Mouse (Mus musculus) adrenal gland, postnatal 36 days (tissue): ENCODE results near the gene Nxt1. TPM values are rescaled to one million over a fixed set of nuclear protein-coding genes. Genes with fewer than 3 reads are reported as not detected.

Source experiments
- DNase-seq, 2 experiments: peaks; one replicate each; pipeline ENCODE4 v3.0.0; 2021; ENCODE audit warnings: mixed read lengths in 1 of 2
- long read RNA-seq, 2 experiments: library from polyadenylated mRNA; stranded (forward); transcript quantifications; one replicate each; pipeline ENCODE4 v2.0.0; 2021; ENCODE audit warnings: borderline sequencing depth in 2 of 2
- total RNA-seq, 2 experiments: library from RNA; stranded (reverse); gene quantifications; 2 replicates each; pipeline ENCODE4 v1.2.3; 2021

Nxt1 gene
- 10 to 100 TPM; 18.5 to 18.8 TPM for total RNA-seq
- long read RNA-seq, experiment 1, transcript Nxt1-201 (2 exons, 956 nt) = major isoform, 39 of 49 reads
- long read RNA-seq, experiment 1, partial matches to known transcripts = 8 of 49 reads
- long read RNA-seq, experiment 1, other reads (novel, unspliced or antisense) = 0 of 49 reads
- long read RNA-seq, experiment 2, transcript Nxt1-201 (2 exons, 956 nt) = major isoform, 6 of 11 reads
- long read RNA-seq, experiment 2, partial matches to known transcripts = 4 of 11 reads
- long read RNA-seq, experiment 2, other reads (novel, unspliced or antisense) = 0 of 11 reads

DNA sequence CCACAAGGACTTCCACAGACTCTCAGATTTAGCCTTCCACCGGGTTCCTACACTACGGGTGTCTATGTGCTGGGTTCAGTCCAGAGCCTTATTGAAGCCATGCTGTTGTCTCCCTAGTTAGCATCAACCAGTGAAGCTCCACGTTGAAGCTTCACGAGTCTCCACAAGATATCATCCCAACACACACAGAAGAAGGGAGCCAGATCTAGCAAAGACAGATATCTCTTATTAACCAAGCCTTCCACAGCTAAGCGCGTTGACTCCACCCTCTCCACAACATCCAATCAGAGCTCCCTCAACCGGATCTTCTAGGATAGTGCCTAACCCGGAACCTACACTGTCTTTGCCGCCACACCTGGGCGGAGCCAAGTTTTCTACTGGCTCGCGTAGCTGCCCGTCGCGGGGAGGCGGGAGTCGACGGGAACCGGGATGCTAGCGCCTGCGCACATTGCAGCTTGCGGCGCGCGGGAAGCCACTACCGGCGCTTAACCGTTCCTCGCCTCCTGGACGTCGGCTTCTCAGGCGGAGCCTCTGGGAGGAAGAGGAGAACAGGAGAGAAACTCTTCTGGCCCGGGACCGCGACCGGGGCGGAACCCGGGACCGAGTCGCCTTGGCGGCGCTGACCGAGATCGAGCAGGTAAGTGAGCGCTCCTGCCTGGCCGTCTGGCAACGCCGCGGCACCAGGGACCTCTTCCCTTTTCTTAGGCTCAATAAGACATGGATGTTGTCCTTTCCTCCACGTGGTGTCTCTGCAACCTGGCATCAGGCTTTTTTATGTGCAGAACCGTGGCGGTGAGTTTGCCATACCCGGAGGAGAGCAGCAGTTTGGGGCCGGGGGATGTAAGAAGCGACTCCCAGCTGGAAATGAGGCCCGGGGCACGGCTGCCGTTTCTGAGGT lies at the start of gene Nxt1:
Gene Nxt1, plus strand, starts transcription at position 403 of the 898 bp plus-strand sequence.
- DNase-seq = peak; percentile 99 to 100

DNA sequence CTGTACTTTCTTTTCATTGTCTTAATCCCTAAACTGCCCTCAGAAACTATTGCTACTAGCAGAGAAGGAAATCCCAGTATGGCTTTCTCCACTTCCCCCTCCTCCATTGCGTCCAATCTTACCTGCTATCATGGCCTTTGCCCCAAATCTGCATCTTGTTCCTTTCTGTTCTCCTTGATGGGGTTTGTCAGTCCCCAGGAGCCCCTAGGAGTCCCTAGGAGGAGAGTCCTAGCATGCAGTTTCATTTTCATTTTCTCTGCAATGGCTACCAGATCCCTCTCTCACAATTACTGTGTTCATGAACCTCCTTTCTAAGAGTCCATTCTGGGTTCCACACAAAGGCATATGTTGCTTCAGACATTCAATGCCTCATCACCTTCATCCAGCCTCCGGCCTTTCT lies 49.3 kb upstream of the Nxt1 start:
- no peak for DNase-seq

DNA sequence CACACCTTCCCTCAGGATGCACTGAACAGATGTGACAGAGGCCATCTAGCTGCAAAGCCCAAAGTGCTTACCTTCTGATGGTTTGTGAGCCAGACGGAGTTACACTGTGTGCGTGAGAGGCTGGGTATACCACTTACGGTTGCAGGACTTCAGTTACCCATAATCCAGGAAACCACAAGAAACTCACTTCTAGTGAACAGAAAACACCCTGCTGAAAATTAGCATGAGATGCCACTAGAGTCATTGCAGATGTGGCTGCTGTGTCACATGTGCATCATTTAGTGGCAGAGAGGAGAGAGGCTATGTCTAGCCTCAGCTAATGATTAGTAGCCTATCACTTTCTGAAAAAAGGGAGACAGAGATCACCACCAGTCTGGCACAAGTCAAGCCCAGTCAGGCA lies 47.9 kb upstream of the Nxt1 start:
- DNase-seq = no peak

DNA sequence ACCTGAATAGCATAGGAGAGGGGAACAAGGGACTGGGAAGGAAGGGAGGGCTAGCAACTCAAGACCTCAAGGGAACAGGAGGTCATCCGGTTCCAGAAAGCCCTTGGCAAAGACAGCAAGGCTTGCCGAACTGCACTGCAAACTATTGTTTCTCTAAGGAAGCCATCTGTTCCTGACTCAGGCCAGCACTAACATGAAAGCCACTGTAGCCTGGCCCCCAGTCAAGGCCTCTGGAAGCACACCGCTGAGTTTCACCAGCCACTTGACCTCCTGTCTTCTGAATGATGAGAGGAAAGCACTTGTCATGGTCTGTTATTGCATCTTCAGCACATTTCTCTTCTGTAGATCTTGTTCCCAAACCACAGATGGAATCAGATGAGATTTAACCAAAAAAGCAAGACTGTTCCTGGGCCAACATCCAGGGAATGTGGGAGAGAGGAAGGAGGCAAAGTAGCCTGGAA lies 45.4 kb upstream of the Nxt1 start:
- DNase-seq = peak; percentile 71 to 74

DNA sequence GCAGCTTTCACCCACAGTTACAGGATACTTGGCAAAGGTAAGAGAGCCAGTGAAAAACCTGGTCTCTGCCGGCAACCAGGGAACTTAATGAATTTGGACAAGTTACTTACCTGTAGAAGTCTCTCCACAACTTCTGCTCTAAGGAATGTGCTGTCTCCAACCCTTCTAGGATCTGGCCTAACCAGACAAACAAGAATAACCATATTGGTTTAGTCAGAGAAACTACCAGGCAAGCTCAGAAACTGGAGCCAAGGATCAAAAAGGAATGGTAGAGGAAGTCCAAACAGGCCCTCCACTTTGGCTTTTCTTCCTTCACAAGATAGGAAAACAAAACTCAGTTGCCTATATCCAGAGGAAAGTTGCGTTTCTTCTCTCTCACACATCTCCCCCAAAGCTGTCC lies 41.4 kb upstream of the Nxt1 start:
- no peak for DNase-seq

DNA sequence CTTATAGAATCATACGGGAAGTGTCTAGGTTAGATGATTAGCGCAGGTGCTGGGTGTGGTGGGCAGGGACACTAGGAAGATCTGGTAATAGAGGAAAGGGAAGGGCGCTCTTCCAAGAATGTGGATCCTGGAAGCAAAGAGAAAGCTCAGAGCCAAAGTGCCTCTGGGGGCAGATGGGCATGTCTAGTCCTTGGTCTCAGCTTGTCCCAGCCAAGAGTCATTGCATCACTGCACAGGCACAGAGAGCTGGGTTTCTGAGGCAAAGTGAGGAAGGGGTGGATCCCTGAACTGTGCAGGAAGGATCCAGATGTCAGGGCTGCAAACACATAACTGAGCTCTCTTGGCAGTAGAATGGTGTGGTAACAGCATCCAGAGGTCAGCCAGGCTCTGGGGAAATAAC lies 40.8 kb upstream of the Nxt1 start:
- DNase-seq = peak in 1 of 2 experiments; percentile 21

DNA sequence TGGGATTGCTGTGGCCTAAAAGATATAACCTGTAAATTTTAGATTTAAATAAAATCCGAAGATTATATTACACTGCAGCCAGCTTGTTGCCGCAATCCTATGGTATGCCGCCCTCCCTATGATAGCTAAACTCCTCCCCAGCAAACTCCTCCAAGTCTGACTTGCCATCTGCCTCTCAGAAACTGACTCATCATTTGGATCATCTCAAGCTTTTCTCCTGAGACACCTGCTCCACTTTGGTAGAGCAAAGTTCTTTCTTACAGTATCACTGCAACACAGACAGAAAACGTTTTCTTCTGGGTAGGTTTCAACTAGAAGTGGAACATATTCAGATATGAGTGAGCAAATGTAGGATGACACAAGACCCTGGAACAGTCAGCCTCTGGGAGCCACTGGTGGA lies 37.9 kb upstream of the Nxt1 start:
- no peak for DNase-seq

DNA sequence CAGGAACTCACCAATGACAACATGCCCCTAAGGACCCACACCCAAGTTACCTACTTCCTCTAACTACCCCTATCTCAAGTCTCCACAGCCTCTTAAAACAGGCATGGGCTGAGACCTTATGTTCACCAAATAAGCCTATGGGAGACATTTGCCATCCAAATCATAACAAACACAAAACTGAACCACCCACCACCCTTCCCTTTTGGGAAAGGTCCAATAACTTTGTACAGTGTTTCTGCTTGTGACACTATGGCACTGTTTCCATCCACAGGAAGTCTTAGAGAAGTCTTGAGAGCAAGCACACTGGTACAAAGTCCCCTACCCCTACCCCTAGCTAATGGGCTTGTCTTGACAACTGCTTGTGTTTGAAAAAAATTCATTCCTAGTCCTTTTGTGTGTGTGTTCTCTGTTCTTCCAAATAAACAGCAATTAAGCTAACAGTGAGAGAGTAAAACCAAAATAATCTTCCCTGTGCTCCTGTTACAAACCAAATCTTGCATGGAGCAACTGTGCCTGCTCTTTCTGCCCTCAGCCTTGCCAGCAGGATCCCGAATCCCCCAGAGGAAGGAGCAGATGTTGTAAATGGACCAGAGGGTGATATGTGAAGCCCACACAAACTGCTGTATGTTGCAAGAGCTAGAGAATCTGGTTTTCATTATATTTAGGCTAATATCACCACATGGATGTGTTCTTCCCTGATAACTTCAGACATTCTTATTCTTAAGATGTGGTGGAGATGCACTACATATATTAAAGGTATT lies 29.6 kb upstream of the Nxt1 start:
- DNase-seq = no peak

DNA sequence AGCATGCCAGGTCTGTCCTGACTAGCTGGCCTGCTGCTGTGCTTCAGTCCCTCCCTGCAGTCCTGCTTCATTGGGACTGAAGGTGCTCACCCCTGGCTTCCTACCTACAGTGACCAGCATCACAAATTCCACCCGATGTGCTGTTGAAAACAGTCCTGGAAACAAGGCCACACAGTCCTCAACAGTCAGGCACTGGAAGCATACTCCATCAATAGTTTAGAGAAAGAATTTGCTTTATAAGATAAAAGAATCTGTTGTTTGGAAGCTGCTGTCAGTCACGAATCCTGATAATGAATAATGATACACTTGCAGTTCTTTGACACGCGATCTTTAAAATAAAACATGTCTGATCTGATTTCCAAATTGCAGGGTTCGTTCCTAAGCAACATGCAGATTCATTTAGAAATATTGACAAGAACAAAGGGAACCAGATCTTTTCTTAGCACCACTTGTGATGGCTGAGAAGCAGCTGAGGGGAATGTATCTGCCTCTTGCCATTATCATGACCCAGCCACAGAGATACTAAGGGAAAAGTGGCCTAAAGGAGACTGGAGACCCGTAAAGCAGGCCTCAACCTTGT lies 27.9 kb upstream of the Nxt1 start:
- DNase-seq = no peak

DNA sequence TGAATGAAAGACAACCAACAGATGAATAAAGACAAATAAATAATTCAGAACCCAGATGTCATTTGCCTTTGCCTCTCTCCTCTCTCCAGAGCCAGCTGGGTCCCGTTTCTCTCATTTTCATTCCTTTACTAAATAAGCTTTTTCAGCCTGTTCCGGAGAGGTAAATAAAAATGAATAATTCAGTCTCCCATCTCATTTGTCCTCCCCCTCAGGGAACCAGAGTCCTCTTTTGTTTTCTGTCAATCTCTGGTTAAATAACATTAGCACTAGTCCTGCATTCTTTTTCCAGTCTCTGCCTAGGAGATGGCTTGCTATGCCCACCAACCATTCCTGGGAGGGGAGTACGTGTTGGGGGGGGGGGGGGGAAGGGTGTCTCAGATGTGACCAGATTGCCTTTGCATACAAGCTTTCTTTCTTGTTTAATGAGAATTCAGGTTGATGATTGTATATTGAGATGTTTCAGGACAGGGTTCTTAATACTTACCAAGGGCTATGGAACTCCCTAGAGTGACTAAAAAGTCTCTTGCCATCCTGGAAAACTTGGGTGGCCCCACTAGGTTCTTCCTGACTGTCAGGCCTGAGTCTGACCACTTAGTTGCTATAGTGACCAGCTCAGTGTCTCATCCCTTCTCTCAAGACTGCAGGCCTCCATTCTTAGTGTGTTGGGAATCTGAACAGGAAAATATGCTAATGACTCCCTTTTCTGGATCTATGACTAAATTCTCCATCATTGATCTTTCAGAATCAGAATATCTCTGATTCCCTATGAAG lies 21.6 kb upstream of the Nxt1 start:
- DNase-seq = no peak

DNA sequence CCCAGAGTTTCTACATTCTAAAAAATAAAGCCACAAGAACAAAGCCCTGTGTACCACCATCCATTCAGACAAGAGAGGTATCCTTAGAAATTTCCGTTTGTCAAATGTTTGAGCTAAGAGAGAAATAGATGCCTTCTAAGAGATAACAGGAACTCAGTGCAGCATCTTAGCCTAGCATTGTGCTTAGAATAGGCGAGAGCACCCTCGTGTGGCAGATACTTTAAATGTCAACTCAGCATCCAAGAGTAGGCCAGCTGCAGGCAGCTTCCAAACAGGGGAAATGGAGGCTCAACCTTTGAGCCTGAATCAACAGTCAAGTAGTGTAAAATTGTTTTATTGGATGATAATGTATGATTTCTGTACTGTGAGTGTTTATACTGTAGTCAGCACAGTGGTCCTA lies 17.4 kb upstream of the Nxt1 start:
- peak; percentile 74 to 75 for DNase-seq

DNA sequence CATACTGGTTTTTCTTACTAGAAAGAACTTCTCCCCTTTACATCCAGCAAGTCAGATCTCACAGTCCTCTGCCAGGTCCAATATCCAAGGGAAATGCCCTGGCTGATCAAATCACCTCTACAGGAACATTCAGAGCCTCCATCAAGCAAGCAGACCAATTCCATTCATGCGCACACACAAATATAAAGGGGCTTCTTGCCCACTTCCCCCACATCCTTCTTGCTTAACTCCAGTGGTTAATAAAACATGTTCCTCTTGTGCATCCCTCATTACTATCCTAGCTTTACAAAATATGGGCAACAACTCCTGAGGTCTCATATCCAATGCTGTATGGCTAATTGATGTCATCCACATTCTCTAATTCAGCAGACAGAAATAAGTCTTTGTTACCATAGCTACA lies 8.9 kb upstream of the Nxt1 start:
- DNase-seq = no peak

DNA sequence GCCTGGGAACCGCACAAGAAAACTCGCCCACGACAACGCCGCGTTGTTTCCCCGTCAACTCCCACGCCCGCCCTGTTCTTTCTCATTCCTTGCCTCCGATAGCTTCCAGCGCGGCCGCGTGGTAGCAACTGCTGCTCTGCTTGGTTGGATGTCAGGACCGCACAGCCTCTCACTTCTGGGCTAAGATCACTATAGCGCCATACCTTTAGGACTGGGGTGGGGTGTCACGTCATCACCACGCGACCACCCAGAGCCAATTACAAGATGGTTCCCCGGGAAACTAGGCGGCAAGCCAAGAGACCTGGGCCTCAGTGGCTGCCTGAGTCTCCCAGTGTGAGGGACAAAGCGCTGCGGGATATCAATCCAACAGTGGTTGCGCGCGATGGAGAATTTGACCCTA lies 5.4 kb downstream of the Nxt1 start:
- peak; percentile 78 to 80 for DNase-seq

DNA sequence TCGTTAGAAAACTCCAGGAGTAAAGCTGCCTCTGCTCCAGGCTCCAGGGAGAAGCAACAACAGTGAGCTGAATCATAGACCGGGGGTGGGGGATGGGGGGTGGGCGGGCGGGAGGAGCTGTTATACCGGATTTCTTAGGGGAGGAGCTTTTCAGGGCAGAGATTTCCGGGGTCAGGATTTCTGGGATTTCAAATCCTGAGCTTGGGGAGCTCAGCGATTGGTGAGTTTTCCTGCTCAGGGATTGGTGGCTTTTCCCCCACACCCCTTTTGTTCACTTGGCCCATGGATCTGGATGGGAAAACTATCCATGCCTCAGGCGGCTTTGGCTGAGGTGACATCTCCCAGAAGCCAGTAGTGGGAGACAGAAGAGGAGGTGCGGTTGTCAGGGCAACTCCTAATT lies 6.9 kb downstream of the Nxt1 start:
- peak; percentile 71 to 78 for DNase-seq

DNA sequence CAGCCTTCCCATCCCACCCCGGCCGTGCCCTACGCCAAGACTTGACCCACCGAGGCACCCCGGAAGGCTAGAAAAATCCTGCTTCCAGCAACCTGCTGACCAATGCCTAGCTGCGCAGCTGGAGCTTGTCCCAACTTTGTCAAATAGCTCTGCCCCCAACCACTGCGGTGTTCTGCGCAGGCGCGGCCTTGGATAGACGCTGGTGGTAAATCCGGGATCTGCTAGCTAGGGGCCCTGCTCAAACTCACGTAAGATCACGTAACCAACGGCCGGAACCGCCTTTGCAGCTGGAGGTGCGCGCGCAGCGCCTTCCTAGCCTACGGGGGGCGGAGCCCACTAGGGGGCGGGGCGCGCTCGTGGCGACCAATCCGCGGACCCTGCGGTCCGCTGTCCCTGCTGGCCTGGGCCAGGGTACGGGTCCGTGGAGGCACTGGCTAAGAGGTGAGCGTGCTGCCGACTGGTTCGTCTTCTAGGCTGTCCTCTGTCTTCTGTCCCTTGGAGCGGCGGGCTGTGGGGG lies 8.4 kb downstream of the Nxt1 start, which contains the start of gene Gzf1:
Gene Gzf1, plus strand, starts transcription at position 249 of the 517 bp plus-strand sequence.
- peak; percentile 100 for DNase-seq

DNA sequence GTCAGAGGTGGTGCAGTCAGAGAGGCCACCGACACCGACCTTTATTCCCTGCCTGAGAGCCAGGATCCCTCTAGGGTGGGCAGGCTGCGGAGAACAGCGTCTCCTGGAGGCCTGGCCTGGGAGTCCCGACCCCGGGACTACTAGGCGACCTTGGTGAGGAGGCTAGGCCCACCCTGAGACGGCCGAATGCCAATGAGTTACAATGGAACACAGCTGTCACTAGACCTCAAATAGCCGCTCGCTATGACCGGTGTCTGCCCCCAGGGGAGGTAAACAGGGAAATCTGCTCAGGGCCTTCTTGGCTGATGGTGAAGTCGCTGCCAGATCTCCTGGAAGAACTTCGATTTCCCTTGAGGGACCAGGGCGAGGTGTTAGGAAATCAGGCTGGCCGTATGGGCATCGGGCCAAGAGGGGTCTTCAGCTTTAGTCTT lies 9.1 kb downstream of the Nxt1 start:
- DNase-seq = peak; percentile 57 to 66

DNA sequence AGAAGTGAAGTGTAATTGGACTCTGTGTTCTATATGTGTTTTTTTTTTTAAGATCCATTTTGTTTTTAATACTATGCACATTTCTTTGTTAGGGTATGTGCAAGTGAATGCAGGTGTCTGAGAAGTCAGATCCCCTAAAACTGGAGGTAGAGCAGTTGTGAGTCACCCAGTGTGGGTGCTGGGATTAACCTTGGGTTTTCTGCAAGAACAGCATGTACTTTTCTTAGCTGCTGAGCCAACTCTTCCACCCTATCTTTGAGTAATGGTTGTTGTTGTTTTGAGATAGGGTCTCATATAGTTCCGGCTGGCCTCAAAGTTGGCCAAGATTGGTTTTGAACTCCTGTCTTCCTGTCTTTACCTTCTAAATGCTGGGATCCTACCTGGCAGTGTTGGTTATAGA lies 10.6 kb downstream of the Nxt1 start:
- DNase-seq = peak; percentile 46 to 53

DNA sequence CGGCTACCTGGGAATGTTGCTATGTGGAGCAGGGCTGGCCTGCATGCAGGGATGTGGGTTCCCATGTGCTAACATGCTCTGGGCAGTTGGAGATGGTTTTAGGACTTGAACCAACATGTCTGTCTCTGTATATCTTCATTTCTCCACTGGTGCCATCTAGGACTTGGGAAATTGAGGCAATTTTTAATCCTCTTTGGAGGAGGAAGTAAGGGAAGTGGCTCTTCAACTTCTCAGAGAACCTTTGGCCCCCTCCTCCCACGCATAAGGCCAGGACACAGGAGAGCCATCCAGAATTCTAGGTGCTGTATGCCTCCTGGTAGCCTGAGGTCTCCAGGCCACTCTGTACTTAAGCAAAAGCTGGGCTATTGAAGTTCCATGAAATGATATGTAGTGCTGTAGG lies 12.6 kb downstream of the Nxt1 start:
- no peak for DNase-seq

DNA sequence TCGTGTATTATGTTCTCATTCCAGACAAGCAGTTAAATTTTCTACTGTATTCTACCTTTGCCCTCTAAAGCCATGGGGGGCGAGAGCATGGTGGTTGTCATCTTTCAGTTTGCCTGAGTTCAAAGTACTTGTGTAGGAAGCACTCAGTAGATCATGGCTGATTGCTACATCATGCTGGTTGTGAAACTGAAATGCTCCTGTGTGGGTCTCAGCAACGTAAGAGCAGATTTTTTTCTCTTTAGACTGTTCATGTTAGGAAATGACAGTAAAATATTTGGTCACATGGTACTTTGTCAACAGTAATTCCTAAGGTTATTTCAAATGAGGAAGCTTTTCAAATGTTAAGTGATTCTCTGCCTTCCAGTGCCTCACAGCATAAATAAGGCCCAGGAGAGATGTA lies 13.3 kb downstream of the Nxt1 start:
- no peak for DNase-seq

DNA sequence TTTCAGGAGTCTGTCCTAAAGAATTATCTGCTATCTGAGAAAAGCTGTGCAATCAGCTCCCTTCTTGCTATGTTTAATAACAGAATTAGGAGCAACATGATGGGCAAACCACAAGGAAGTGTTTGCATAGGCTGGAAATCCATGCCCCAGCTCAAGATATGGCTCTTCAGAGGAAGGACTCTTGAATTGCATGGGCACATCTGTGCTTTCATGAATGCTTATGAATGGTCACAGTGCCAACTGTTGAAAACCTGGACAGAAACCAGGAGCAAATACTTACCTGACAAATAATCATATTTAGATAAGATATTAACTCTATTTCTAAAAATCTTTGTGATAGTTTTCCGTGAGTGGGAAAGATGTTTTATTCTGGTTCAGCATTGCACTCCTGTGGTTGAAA lies 14.5 kb downstream of the Nxt1 start:
- no peak for DNase-seq

DNA sequence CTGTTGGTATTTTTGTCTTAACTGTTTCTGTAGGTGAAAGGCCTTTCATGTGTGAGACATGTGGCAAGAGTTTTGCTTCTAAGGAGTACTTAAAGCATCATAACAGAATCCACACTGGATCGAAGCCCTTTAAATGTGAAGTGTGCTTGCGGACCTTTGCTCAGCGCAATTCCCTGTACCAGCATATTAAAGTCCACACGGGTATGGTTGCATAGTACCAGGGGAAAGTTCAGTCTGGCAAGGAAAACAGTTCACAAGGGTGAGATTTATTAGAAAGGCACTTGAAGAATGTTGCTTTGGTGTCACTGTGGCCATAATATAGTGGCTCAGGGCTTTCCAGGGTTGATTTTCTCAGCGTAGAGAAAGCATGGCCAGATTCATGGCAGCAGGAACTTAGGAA lies 15.6 kb downstream of the Nxt1 start:
- DNase-seq = no peak
